Mouse (Mus musculus): Measurements from ENCODE around the gene Abhd2. TPM values are rescaled to one million over a fixed set of nuclear protein-coding genes. Genes with fewer than 3 reads are reported as not detected.

Gene Abhd2
- 10 to 100 TPM; 67.1 to 83.8 TPM for total RNA-seq (2021)

- peak; percentile 100 for DNase-seq (ENCODE audit: extremely low spot score in 1 of 2, low spot score in 1 of 2)
Observed at GRCm38 (mm10) chr7:79272789-79273718, at the start of gene Abhd2. Abhd2 (plus strand) TSS chr7:79273199.

GRCm38 (mm10) chr7:79225477-79225876, 47.5 kb upstream of the Abhd2 start:
- no peak for DNase-seq (ENCODE audit: extremely low spot score in 1 of 2, low spot score in 1 of 2)

DNA sequence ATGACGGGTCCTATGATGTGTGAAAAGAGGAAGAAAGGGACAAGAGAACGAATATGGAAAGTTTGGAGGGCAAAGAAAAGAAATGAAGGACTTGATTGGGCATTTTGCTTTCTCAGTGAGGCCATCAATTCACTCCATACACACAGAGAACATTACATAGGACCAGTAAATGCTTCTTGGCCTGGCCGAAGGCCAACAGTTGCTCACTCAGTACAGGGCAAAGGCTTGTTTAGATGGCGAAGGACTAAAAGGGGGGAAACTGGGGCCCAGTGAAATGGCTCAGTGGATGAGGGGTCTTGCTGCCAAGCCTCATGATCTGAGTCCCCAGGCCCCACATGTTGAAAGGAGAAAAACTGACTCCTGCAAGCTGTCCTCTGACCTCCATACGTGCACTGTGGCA, 46.8 kb upstream of the Abhd2 start:
- no peak for DNase-seq (ENCODE audit: extremely low spot score in 1 of 2, low spot score in 1 of 2)

DNA sequence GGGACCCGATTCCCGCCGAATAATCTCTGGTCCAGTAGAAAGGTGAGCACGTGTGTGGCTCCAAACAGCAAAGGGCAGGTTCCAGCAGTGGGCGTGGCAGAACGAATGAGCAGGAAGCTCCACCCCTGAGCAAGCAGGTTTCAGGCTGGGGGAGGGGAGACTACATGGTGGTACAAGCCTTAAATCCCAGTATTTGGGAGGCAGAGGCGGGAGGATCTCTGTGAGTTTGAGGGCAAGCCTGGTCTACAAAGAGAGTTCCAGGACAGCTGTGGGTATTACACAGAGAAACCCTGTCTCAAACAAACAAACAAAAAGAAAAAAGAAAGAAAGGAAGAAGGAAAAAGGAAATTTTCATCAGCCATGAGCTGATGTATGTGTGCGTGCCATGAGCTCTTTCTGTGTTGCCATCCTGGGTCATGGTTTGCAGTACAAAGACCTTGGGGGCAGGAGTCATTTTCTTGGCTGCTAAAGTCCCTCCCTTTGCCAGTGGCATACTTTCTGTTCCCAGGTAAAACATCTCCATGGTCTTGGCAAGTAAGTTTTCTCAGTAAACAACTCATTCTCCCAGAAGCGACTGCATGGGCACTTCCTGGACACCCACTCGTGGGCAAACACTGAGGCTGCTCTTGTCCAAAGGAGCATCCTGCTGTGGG, 46.0 kb upstream of the Abhd2 start:
- DNase-seq (ENCODE audit: extremely low spot score in 1 of 2, low spot score in 1 of 2) = no peak

DNA sequence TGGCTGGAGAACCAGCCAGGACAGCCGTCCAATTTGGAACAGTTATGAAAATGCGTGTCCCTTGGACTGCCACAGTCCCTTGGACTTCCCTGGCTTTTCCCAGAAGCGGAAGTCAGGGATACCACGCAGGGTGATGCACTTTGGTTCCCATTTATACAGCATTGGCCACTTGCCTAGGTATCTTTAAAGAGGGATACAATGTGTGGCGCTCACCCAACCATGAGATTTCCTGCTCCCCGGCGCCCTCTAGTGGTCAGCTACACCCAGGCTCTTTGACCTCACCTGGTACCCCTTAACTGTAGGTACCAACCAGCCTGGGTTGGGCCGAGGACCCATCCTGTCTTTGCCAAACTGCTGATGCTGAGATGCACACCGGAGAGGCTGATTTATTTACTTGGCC, 44.5 kb upstream of the Abhd2 start:
- peak; percentile 83 to 98 for DNase-seq (ENCODE audit: extremely low spot score in 1 of 2, low spot score in 1 of 2)

GRCm38 (mm10) chr7:79231577-79231976, 41.4 kb upstream of the Abhd2 start:
- DNase-seq (ENCODE audit: extremely low spot score in 1 of 2, low spot score in 1 of 2) = no peak

DNA sequence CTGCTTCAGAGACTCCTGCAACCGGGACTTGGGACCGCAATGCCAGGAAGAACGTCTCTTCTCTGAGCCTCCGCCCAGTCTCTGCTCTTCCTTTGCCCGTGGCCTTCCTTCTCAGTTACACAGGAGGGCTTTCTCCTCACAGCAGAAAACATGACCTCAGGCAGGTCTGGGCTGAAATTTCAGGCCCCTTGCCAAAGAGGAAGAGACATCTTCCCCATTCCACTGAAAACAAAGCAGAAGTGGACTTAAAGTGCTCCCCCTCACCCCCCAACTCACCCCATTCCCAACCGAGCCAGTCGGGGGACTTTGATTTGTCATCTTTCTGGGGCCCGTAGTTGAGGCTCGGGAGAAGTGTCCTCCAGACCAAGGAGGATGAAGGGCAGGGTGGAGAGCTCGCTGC, 41.0 kb upstream of the Abhd2 start:
- no peak for DNase-seq (ENCODE audit: extremely low spot score in 1 of 2, low spot score in 1 of 2)

- DNase-seq (ENCODE audit: extremely low spot score in 1 of 2, low spot score in 1 of 2) = peak in 1 of 2 experiments; percentile 51
Observed at GRCm38 (mm10) chr7:79238741-79239140, 34.3 kb upstream of the Abhd2 start.

DNA sequence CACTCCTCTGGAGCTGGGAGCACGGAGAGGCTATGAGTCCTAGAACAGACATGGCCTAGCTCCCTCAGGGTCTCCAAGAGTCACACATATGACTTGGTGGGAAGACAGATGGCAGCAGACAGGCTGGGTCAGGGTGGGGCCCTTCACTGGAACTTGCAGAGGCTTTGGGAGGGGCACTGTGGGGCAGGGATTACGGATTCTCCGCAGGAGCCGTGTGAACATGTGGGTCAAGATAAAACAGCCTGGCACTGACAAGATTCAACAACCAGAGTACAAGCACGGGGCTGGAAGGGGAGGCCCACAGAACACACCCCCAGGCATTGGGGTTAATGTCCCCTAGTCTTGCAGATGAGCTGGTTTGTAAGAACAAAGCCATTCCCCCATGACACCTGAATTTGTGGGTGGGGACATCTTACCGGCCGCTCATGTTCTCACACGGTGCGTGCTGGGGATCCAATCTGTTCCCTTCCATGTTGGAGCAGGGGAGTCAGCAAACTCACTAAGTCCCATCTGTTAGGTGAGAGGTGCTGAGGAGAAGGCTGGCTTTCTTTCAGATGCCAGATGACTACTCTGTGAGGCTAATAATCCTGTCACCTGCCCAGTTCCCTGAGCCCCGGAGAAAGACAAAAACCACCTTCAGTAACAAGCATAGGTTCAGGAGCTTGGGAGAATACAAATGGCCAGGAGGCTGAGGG, 30.9 kb upstream of the Abhd2 start:
- DNase-seq (ENCODE audit: extremely low spot score in 1 of 2, low spot score in 1 of 2) = no peak

DNA sequence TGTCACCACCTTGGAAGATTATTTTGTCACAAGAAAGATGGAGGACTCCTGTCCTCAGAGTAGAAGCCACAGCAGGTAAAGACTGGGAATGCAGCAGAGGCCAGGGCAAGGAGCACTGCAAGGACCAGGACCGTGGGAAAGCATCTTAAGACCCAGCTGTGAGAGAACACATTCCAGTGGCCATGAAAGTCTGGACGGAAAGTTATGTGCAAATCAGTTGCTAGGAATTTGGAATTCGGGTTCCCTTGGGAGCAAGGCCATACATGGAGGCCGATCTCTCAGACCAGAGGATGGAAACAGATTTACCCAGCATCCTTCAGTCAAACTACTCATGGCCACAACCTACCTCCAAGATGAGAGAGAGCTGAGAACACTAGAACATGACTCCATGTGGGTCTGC, 29.8 kb upstream of the Abhd2 start:
- DNase-seq (ENCODE audit: extremely low spot score in 1 of 2, low spot score in 1 of 2) = no peak

GRCm38 (mm10) chr7:79246039-79246670, 26.8 kb upstream of the Abhd2 start:
- peak; percentile 58 to 84 for DNase-seq (ENCODE audit: extremely low spot score in 1 of 2, low spot score in 1 of 2)

DNA sequence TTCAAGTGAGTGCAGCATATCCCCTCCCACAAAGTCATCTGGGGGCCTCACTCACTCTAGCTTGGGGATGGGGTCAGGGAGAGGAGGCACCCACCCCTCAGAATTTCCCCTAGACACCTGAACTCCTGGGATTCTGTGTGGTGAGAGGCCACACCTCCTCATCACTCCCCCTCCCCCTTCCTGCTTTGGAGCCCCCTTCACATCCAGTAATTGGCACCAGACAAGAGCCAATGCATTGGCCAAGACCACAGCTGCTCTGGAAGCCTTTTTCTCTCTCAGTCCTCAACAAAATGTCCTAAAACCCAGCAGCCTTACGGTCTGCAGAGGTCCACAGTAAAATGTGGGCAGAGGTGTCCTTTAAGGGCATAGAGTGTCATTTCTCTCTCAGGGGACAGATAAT, 25.6 kb upstream of the Abhd2 start:
- DNase-seq (ENCODE audit: extremely low spot score in 1 of 2, low spot score in 1 of 2) = no peak

DNA sequence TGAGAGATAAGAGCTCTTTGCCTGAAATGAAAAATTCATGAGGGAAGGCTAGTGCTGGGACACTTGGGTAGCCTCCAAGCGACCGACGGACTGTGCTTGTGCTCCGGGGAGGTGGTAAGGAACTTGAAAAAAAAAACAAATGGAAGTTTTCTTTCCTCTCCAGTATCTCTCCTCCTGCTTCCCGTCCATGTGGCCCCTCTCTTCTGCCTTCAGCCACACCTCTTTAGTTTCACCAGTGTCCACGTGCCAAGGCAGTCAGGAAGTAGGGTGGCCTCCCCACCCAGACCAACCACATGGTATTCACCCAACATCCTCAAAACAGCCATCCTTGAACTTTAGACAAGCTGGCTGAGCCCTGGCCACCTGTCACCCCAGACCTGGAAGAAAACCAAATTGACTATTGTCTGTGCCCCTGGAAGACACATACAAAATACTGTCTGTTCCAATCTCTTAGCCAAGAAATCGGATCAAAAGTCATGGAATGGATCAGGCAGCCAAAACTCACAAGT, 25.1 kb upstream of the Abhd2 start:
- DNase-seq (ENCODE audit: extremely low spot score in 1 of 2, low spot score in 1 of 2) = no peak

DNA sequence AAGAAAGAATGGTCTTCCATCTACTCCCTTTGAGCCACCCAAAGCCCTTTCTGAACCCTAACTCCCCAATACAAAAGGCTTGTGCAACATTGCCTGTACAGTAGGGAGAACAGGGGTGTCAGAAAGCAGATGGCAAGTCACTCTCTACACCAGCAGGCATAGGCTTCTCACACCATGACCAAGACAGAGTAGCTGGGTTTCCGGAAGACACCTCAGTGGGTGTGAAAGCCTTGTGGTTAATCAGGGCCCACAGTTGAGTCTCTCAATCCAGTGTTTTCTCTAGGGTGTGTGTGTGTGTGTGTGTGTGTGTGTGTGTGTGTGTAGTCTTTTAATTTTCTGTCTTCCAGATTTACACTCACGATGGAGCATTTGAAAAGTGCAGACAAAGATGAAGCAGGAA, 23.4 kb upstream of the Abhd2 start:
- DNase-seq (ENCODE audit: extremely low spot score in 1 of 2, low spot score in 1 of 2) = no peak

DNA sequence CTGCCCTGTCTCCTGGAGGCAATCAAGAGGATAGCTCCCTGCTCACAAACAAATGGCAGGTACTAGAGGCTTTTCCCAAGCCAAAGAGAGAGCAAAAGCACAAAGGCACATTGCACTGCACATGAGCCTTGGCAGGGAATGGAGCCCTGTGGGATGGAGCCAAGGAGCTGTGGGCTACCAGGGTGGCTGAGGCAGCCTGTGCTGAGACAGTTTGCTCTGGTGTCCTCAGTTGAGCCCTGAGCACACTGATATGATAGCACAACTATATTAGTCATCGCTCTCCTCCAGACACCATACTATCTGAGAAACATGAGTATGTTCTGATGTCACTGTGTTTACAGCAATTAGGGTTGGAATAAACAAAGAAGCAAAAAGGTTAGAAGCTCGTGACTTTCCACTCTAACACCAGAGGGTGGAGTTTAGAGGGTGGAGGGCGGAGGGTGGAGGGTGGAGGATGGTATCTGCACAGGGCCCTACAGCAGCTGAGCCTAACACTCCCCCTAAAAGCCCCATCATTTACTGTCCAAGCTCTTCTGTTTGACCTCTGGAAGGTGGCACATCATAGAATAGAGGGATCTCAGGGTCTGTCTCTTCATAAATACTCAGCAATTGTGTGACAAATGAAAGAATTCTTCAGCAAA, 18.6 kb upstream of the Abhd2 start:
- no peak for DNase-seq (ENCODE audit: extremely low spot score in 1 of 2, low spot score in 1 of 2)

DNA sequence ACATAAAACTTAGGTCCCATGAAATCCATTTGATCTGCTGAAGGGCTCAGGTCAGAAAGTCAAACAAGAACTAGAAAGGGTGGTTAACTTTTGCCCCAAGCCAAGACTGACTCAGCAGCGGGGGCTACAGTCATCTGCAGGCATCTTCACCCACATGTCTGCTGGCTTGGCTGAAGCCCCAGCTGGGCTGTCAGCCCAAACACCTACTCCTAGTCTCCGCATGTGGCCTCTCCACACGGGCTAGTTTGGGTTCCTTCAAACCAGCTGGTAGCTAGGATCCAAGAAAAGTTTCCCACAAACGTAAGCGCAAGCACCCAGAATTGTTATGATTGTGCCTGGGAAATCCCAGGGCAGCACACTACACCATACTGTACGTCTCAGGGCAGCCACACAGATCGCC, 17.6 kb upstream of the Abhd2 start:
- no peak for DNase-seq (ENCODE audit: extremely low spot score in 1 of 2, low spot score in 1 of 2)

DNA sequence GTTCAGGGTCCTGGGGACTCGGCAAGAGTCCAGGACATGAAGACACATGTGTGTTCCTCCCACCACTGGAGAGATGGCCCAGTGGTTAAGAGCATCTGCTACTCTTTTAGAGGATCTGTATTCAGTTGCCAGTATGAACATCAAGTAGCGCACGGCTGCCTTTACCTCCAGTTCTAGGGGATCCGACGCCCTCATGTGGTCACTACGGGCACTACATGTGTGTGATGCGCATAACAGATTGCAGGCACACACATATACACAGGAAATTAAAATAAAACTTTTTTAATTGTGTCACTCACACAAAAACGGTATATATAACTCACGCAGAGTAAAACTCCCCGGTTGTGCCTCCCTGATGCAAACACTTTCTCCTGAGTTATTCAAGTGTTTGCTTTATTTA, 17.2 kb upstream of the Abhd2 start:
- no peak for DNase-seq (ENCODE audit: extremely low spot score in 1 of 2, low spot score in 1 of 2)

DNA sequence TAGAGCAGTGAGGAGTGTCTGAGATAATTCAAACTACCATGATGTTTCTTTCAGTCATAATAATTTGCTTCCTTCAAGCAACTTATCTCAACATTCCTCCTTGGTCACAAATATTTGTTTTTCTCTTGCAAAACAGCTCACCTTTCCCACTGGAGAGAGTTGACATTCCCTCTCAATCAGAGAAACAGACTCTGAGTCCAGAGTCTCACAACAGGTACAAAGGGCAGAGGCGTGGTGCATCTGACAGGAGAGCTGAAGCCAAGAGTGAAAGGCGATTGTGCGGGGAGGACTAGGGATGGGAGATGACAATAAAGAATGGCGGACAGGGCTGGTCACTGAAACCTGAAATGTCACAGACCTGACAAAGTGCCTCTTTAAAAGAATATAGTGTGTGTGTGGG, 16.3 kb upstream of the Abhd2 start:
- no peak for DNase-seq (ENCODE audit: extremely low spot score in 1 of 2, low spot score in 1 of 2)

DNA sequence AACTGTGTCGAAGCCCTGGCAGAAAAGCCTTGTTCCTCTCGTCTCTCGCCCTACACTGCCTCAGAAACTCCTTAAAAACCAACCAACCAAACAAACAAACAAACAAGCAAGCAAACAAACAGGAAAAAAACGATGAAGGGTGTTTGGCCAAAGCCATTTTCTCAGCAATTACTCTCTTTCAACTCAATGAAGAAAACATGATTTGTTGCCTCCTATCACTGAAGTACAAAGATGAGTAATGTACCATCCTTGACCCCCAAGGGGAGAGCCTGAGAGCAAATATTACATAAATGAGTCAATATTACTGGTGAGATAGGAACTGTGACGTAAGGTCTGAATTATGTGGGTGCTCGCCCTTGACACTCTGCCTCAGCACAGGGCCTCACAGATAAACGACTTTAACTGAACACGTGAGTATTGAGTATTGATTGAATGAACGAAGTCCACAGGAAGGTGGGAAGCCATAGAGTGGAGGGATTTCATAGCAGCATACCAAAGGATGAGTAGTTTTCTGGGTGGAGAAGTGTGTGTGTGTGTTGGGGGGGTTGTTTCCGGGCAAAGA, 13.9 kb upstream of the Abhd2 start:
- no peak for DNase-seq (ENCODE audit: extremely low spot score in 1 of 2, low spot score in 1 of 2)

GRCm38 (mm10) chr7:79262478-79262877, 10.5 kb upstream of the Abhd2 start:
- no peak for DNase-seq (ENCODE audit: extremely low spot score in 1 of 2, low spot score in 1 of 2)
